Mouse (Mus musculus) liver, postnatal 0 days (tissue): ENCODE results near the gene Btbd18.
A peak's percentile ranks its signal among the peaks of the same experiment; 100 is the strongest.
"Not testable (repeated sequence)": the region's sequence is repeated elsewhere in the genome, so short reads cannot be mapped to it uniquely, and the experiment has no call there.

Experiments
- CTCF ChIP-seq: sonication (generic); IDR thresholded peaks from 2 replicates; pipeline ENCODE4 v1.5.1; 2016; ENCODE audit warnings: antibody characterized with exemption, low read depth
- EP300 ChIP-seq: IDR thresholded peaks from 2 replicates; pipeline ENCODE4 v1.6.1; 2016; ENCODE audit warnings: antibody characterized with exemption, low read depth, mild to moderate bottlenecking

DNA sequence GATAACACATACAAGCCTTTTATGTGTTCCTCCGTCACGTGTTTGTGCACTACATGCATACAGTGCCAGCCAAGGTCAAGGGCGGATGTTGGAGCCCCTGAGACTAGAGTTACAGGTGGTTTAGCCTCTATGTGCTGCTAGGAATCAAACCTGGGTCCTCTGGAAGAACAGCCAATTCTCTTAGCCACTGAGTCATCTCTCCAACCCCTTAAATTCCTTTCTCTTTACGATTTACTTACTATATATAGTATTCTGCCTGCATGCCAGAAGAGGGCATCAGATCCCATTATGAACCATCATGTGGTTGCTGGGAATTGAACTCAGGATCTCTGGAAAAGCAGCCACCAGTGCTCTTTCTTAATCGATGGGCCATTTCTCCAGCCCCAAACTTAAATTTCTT, 12.7 kb downstream of the Btbd18 start:
- peak; percentile 15; the same call in 1 of the 2 replicates for TF ChIP-seq CTCF
- not testable (repeated sequence) for TF ChIP-seq EP300
